Mouse (Mus musculus) spleen, adult 2 months (tissue): Measurements from ENCODE around the gene Sh2d6.

ENCODE experiments used
- CTCF ChIP-seq: fragments of 200-500 bp; IDR thresholded peaks from 2 replicates; pipeline ENCODE4 v1.5.1; 2011; ENCODE audit warnings: mild to moderate bottlenecking, inconsistent platforms; ENCODE audit not compliant: insufficient read depth, insufficient read length, insufficient replicate concordance; ENCODE audit errors: extremely low read depth
- POLR2A ChIP-seq: fragments of 200-500 bp; IDR thresholded peaks from 2 replicates; pipeline ENCODE4 v1.6.1; 2011; ENCODE audit warnings: low read depth, low read length, inconsistent platforms

DNA sequence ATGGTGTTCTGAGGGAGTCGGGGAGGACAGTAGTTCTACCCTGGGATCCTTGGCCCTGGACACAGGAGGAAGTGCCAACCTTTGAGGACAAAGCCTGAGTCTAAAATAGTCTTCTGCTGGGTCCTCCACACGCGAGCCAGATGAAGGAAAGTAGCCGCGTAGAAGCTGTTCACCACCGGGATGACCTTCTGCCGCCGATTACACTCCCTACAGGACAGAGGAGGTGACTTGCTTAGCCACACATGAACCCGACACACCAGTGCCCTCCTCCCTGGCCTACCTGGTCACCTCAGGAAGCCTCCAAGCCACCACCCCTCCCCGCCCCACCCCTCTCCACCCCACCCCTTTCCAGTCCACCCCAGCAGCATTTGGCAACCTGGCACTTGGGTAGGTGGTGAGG, 47.2 kb upstream of the Sh2d6 start:
- TF ChIP-seq CTCF (no peak), POLR2A (no peak)
